Mouse (Mus musculus) thymus, adult 2 months (tissue): Measurements from ENCODE around the gene Gcg. TPM values are rescaled to one million over a fixed set of nuclear protein-coding genes. Genes with fewer than 3 reads are reported as not detected.

Experiments used
- DNase-seq: peaks from one replicate; pipeline ENCODE4 v3.0.0; 2021
- H3K27ac ChIP-seq: fragments of 200-500 bp; 2 replicates; pipeline ENCODE4 v1.5.1; 2012; ENCODE audit warnings: low read length, control low read depth; ENCODE audit not compliant: control insufficient read depth, insufficient read depth
- H3K27me3 ChIP-seq: fragments of 200-500 bp; 2 replicates; pipeline ENCODE4 v1.6.1; 2012; ENCODE audit warnings: mild to moderate bottlenecking, low read length, moderate library complexity, mixed read lengths; ENCODE audit not compliant: control insufficient read depth, insufficient read depth
- H3K36me3 ChIP-seq: fragments of 200-500 bp; 2 replicates; pipeline ENCODE4 v1.6.1; 2012; ENCODE audit warnings: mild to moderate bottlenecking, low read length, moderate library complexity; ENCODE audit not compliant: control insufficient read depth, insufficient read depth
- H3K4me1 ChIP-seq: fragments of 200-500 bp; replicated peaks from 2 replicates; pipeline ENCODE4 v1.6.1; 2012; ENCODE audit warnings: low read length; ENCODE audit not compliant: control insufficient read depth, insufficient read depth
- H3K4me3 ChIP-seq: fragments of 200-500 bp; 2 replicates; pipeline ENCODE4 v1.5.1; 2012; ENCODE audit warnings: mild to moderate bottlenecking, low read length, control low read depth, moderate library complexity; ENCODE audit not compliant: control insufficient read depth, insufficient read depth
- CTCF ChIP-seq: fragments of 200-500 bp; IDR thresholded peaks from 2 replicates; pipeline ENCODE4 v1.5.1; 2012; ENCODE audit warnings: mild to moderate bottlenecking, control low read depth, low read length, moderate library complexity, borderline replicate concordance; ENCODE audit not compliant: control insufficient read depth, poor library complexity, insufficient read depth; ENCODE audit errors: extremely low read depth
- POLR2A ChIP-seq: fragments of 200-500 bp; IDR thresholded peaks from 2 replicates; pipeline ENCODE4 v1.6.1; 2012; ENCODE audit warnings: mild to moderate bottlenecking, low read length, control low read depth, moderate library complexity; ENCODE audit not compliant: control insufficient read depth, poor library complexity, insufficient read depth; ENCODE audit errors: extremely low read depth
- WGBS: fragments of 180-500 bp; shearing (Covaris S2); methylation state at CpG from one replicate; pipeline ENCODE4 v1.1.7; 2018; 5-methylcytosine and 5-hydroxymethylcytosine counted together
- polyA plus RNA-seq: library from polyadenylated mRNA; depleted of rRNA; stranded (reverse); fragments of >200 nt; gene quantifications from 2 replicates; pipeline ENCODE4 v1.2.3, GENCODE M21; 2012; rRNA removed

The Gcg gene
- polyA plus RNA-seq: 0.44 and 1.1 TPM in 2 replicates

DNA sequence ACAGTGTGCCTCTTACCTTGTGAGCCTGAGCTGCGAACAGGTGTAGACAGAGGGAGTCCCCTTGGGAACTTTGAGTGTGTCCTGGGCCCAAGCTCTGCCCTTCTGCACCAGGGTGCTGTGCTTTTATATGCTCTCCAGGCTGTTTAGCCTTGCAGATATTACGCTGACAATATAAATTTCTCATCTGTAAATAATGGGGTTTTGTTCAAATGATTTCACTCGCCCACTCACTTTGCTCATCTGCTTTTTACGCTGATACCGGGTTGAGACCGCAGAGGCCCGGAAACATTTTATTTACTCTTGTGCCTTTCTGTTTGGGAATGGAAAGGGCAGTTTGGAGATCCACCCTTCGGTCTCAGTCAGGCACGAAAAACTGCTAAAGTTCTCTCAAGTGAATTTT is at the start of gene Gcg:
Gene Gcg (minus strand): TSS at position 101 of the 400 bp plus-strand sequence.
- no peak for DNase-seq
- no peak for TF ChIP-seq POLR2A
- TF ChIP-seq CTCF: no peak

DNA sequence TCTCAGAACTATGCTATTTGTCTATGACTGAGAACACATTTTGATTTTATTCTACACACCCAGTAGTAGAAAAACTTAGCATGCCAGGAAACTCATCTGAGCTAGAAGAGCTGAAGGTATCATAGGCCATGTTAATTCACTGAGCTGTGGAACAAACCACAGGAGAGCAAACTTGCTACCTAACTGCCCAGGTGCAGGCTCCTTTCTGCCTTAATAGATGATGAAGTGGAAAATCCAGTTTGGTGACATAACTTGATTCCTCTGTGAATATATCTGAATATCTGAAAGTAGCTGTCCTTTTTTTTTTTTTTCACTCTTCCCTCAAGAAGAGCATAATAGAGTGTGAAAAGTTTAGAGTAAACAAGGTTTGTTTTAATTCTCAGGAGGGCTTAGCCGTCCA is 47.6 kb upstream of the Gcg start:
- Histone ChIP-seq H3K4me1 (no peaks in the 10 kb centered on the region), H3K4me3 (no peak overlapping the region), H3K36me3 (no peaks in the 10 kb centered on the region), H3K27me3 (no peaks in the 10 kb centered on the region), H3K27ac (no peak overlapping the region)
- DNase-seq: no peak
- TF ChIP-seq CTCF (no peak), POLR2A (no peak)
- WGBS: 88% methylated on average over 1 of the region's 1 CpGs

More for the DNA sequence above, at the start of gene Gcg:
- Histone ChIP-seq H3K36me3 (no peaks in the 10 kb centered on the region), H3K27me3 (no peaks in the 10 kb centered on the region), H3K4me1 (no peaks in the 10 kb centered on the region), H3K4me3 (no peak within 1 kb of the TSS), H3K27ac (no peak within 1 kb of the TSS)
- 97% methylated on average over 9 of the region's 9 CpGs for WGBS

DNA sequence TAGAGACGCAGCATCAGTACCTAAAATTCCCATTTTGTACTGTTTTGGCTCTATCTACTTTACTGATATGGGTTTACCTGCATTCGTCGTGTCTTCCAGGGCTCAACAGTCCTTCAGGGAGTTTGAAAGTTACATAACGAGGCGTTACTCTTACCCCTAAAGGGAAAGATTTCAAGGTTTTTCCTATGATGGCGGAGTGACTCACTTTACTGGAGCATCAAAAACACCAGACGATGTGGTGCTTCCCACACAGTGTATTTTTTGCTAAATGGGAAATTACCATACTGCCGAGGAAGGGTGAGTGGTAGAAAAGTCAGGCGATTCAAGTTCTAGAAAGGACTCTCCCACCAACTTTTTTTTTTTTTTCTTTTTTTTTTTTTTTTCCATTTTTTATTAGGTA is 42.9 kb upstream of the Gcg start:
- WGBS: 95% methylated on average over 9 of the region's 9 CpGs
- H3K27ac ChIP-seq: no peak overlapping the region
- TF ChIP-seq CTCF (no peak), POLR2A (no peak)
- H3K4me3 ChIP-seq: no peak overlapping the region
- no peak for DNase-seq
- no peaks in the 10 kb centered on the region for H3K4me1 ChIP-seq
- H3K36me3 ChIP-seq: no peaks in the 10 kb centered on the region
- no peaks in the 10 kb centered on the region for H3K27me3 ChIP-seq

DNA sequence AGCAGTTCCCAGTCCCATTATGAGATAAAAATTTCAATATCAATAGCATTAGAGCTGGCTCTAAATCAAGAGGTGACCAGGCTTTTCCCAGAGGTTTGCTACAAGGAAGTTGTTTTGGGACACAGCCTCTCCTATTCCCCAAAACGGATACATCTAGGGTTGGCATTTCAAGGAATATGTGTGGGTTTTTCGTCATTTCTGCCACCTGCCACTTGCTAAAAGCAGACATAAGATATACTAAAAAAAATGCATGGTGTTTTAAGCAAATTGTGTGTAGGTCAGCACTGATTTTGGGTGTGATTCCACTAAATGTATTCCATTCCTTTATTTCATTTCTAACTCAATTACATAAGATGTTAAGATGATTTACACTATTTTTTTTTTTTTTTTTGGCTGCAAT is 34.3 kb upstream of the Gcg start:
- no peak for TF ChIP-seq POLR2A
- TF ChIP-seq CTCF: no peak
- H3K4me3 ChIP-seq: no peak overlapping the region
- 94% methylated on average over 2 of the region's 2 CpGs for WGBS

DNA sequence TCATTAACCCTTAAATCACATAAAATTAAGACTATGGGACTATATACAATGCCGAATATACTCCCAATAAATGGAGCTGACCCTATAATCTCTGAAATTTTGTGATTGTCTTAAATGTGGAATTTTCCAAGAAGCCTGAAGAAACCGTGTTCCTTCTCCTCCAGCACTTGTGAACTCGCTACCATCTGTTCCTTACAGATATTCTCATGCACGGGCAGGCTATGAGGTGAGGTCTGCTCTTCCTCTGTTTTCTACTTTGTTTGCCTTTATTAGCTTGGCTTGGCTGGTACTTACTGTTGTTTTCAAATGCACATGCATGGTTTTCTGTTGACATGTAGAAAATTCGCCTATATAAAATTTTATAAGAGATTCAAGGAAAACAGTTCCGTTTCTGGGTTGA is 31.0 kb upstream of the Gcg start:
- TF ChIP-seq CTCF (no peak), POLR2A (no peak)

More for the DNA sequence above, 34.3 kb upstream of the Gcg start:
- Histone ChIP-seq H3K27ac (no peak overlapping the region), H3K36me3 (no peaks in the 10 kb centered on the region), H3K27me3 (no peaks in the 10 kb centered on the region), H3K4me1 (no peaks in the 10 kb centered on the region)
- no peak for DNase-seq

DNA sequence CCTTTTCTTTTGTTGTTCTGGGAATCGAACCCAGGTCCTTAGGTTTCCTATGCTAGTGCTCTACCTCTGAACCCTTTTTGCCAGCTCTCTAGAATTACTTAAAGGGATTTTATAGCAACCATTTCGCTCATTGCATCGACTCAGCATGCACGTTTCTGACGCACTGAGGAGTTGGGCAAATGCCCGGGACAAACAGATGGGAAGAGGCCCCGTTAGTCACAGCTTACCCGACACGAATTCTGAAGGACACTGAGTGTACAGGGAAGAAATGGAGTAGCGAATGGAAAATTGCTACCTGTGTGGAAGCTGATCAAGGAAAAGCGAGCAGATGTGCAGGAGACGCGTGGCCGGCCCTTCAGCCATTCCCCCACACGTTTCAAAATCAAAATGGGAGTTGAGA is 30.0 kb upstream of the Gcg start:
- Histone ChIP-seq H3K27ac (no peak overlapping the region), H3K4me1 (no peaks in the 10 kb centered on the region), H3K27me3 (no peaks in the 10 kb centered on the region), H3K36me3 (no peaks in the 10 kb centered on the region), H3K4me3 (no peak overlapping the region)
- no peak for TF ChIP-seq CTCF
- TF ChIP-seq POLR2A: no peak
- 97% methylated on average over 15 of the region's 15 CpGs for WGBS
- DNase-seq: no peak

More for the DNA sequence above, 31.0 kb upstream of the Gcg start:
- Histone ChIP-seq H3K4me3 (no peak overlapping the region), H3K27me3 (no peaks in the 10 kb centered on the region), H3K36me3 (no peaks in the 10 kb centered on the region), H3K4me1 (no peaks in the 10 kb centered on the region), H3K27ac (no peak overlapping the region)
- DNase-seq: no peak
- 92% methylated on average over 6 of the region's 6 CpGs for WGBS

DNA sequence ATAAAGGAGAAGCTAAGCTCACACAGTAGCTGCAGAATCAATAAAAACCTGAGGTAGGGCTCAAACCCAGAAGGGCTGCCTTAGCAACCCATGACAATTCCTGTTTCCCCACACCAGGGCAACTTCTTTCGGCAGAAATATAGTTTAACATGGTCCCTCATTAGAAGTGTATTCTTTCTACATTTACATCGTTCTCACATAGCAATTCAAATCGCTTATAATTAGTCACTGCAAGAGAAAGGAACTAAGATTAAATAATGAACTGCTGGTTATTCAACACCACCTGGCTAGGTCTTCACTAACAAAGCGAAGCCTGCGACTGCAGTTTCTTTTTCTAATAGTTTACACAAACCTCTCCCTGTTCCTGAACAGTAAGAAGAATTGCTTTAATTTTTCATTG is 23.7 kb upstream of the Gcg start:
- TF ChIP-seq CTCF (no peak), POLR2A (no peak)
- whole genome bisulfite sequencing: 94% methylated on average over 5 of the region's 5 CpGs
- Histone ChIP-seq H3K4me3 (no peak overlapping the region), H3K36me3 (no peaks in the 10 kb centered on the region), H3K4me1 (no peaks in the 10 kb centered on the region), H3K27ac (no peak overlapping the region), H3K27me3 (no peaks in the 10 kb centered on the region)
- DNase-seq: no peak
